Mouse (Mus musculus): ENCODE measurements around the gene BC005624. TPM values are rescaled to one million over a fixed set of nuclear protein-coding genes. Genes with fewer than 3 reads are reported as not detected.
"Not testable (repeated sequence)": the region's sequence is repeated elsewhere in the genome, so short reads cannot be mapped to it uniquely, and the experiment has no call there.

BC005624 gene
- total RNA-seq, 2 experiments from 2014 or later, result 27.0 to 31.3 TPM

GRCm38 (mm10) chr2:30930846-30931245, 51.2 kb downstream of the BC005624 start:
- not testable (repeated sequence) for DNase-seq (ENCODE audit: low spot score)

GRCm38 (mm10) chr2:30929483-30930045, 52.4 kb downstream of the BC005624 start, which contains the start of gene Ptges:
Gene Ptges (minus strand): TSS chr2:30929863.
- DNase-seq (ENCODE audit: low spot score), result peak; percentile 74

GRCm38 (mm10) chr2:30928893-30929482, 53.0 kb downstream of the BC005624 start:
- peak; percentile 69 for DNase-seq (ENCODE audit: low spot score)

GRCm38 (mm10) chr2:30927844-30928628, 54.0 kb downstream of the BC005624 start:
- peak; percentile 80 for DNase-seq (ENCODE audit: low spot score)

GRCm38 (mm10) chr2:30927151-30927781, 54.7 kb downstream of the BC005624 start:
- no peak for DNase-seq (ENCODE audit: low spot score)

GRCm38 (mm10) chr2:30926381-30926780, 55.6 kb downstream of the BC005624 start:
- DNase-seq (ENCODE audit: low spot score), result no peak

- DNase-seq (ENCODE audit: low spot score), result no peak
These were observed 56.8 kb downstream of the BC005624 start for GRCm38 (mm10) chr2:30925181-30925580.

- no peak for DNase-seq (ENCODE audit: low spot score)
These were observed 58.9 kb downstream of the BC005624 start for GRCm38 (mm10) chr2:30923099-30923498.

Other genes starting within 250 kb of the BC005624 start
- gene 1700001O22Rik, start 178.5 kb downstream of the BC005624 start, total RNA-seq (2021), result 1 to 10 TPM; 2.4 to 8.2 TPM
- gene Ntmt1, start 174.4 kb downstream of the BC005624 start, total RNA-seq (2021), result 10 to 100 TPM; 10.6 to 11.3 TPM
- gene Asb6, start 151.9 kb downstream of the BC005624 start, total RNA-seq (2021), result 1 to 10 TPM; 7.2 to 9.7 TPM
- gene Prrx2, start 147.2 kb downstream of the BC005624 start, total RNA-seq (2021), result 1 to 10 TPM; 1.9 TPM
- 1 to 10 TPM; 2.9 to 4.0 TPM for gene Ptges, start 52.3 kb downstream of the BC005624 start, total RNA-seq (2021)
- 10 to 100 TPM; 21.7 to 24.6 TPM for gene Tor1b, start 29.2 kb downstream of the BC005624 start, total RNA-seq (2021)
- 1 to 10 TPM; 6.4 to 7.1 TPM for gene Tor1a, start 14.3 kb downstream of the BC005624 start, total RNA-seq (2021)
- gene Usp20, start 78 bp upstream of the BC005624 start, total RNA-seq (2021), result 10 to 100 TPM; 12.0 to 12.1 TPM
- 10 to 100 TPM in 1 of 2 experiments, 1 to 10 TPM in 1; 9.2 to 11.9 TPM for gene Fnbp1, start 159.8 kb upstream of the BC005624 start, total RNA-seq (2021)
- gene Gpr107, start 170.1 kb upstream of the BC005624 start, total RNA-seq (2021), result 10 to 100 TPM; 21.7 to 23.4 TPM